In the genomic region with DNA sequence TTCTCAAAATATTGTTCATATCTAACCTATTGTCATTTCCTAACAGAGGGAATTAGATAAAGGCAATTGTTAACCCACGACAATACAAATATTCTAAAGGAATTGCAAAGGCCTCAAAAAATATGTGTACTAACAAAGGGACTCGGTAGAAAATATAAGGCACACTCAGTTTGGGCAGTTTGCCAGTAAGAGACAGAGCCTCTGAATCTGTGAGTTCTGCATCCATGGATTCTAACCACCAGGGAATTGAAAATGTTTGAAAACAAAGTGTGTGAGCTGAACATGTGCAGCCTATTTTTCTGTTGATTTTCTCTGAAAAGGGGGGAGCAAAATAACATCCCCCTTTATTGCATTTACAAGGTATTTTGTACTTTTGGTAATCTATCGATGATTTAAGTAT, we compare ENCODE assay signal across 25 mouse cellular contexts.
DNase-seq lines count a peak whose midpoint lies in the region; ATAC-seq lines count a peak whose summit lies in the region.
"Had no signal": no experiment of that assay in that cellular context is flagged by ENCODE, and none has a peak within 500 bp of the region (broad histone marks: within the 10 kb centered on the region; RNA-seq: fewer than 3 reads in every experiment).

No protein-coding gene starts in this region.

- H3K4me3 ChIP-seq in forebrain, embryonic 14.5 days (ENCODE audit: low read depth, low read length) = no peak overlapping the region
- no peak overlapping the region for H3K4me3 ChIP-seq in forebrain, embryonic 11.5 days (ENCODE audit: low read depth, low read length)
- H3K4me3 ChIP-seq in midbrain, embryonic 14.5 days (replicated peaks; ENCODE audit: low read depth, low read length) = no peak overlapping the region
- no peak overlapping the region for H3K4me3 ChIP-seq in midbrain, embryonic 11.5 days (ENCODE audit: low read depth, low read length)
- H3K4me3 ChIP-seq in limb, embryonic 10.5 days = no peak overlapping the region
- H3K4me3 ChIP-seq: embryonic facial prominence, embryonic 15.5 days; erythroblast, embryonic 14.5 days; forebrain, embryonic 10.5 days; heart, embryonic 10.5 days; hindbrain, embryonic 15.5 days had no signal

- ATAC-seq in forebrain, embryonic 14.5 days = no peak
- no peak for ATAC-seq in forebrain, embryonic 11.5 days (replicated peaks; ENCODE audit: low FRiP score)
- no peak for ATAC-seq in midbrain, embryonic 14.5 days (ENCODE audit: low FRiP score, low TSS enrichment)
- ATAC-seq in midbrain, embryonic 11.5 days (ENCODE audit: low FRiP score) = no peak
- ATAC-seq: activated CD4-positive, CD25-positive, alpha-beta regulatory T cell, adult 4 months; forebrain, embryonic 16.5 days; inflammation-experienced regulatory T-cells, adult 6 months; Patski had no signal

- H3K27me3 ChIP-seq in forebrain, embryonic 14.5 days (replicated peaks; ENCODE audit: control insufficient read depth, insufficient read depth, low read length) = no peaks in the 10 kb centered on the region
- no peaks in the 10 kb centered on the region for H3K27me3 ChIP-seq in forebrain, embryonic 11.5 days (ENCODE audit: control insufficient read depth, insufficient read depth, low read length)
- no peaks in the 10 kb centered on the region for H3K27me3 ChIP-seq in midbrain, embryonic 14.5 days (ENCODE audit: control insufficient read depth, insufficient read depth, low read length)
- no peaks in the 10 kb centered on the region for H3K27me3 ChIP-seq in midbrain, embryonic 11.5 days (ENCODE audit: control insufficient read depth, insufficient read depth, low read length)
- H3K27me3 ChIP-seq in limb, embryonic 10.5 days (ENCODE audit: low read depth, poor library complexity, severe bottlenecking) = no peaks in the 10 kb centered on the region
- H3K27me3 ChIP-seq: CH12.LX; embryonic facial prominence, embryonic 15.5 days; hindbrain, embryonic 15.5 days had no signal

- no peaks in the 10 kb centered on the region for H3K36me3 ChIP-seq in forebrain, embryonic 14.5 days (ENCODE audit: control insufficient read depth, insufficient read depth, low read length)
- H3K36me3 ChIP-seq in forebrain, embryonic 11.5 days (ENCODE audit: control insufficient read depth, insufficient read depth, low read length) = no peaks in the 10 kb centered on the region
- H3K36me3 ChIP-seq in midbrain, embryonic 14.5 days (ENCODE audit: control insufficient read depth, insufficient read depth, low read length) = no peaks in the 10 kb centered on the region
- no peaks in the 10 kb centered on the region for H3K36me3 ChIP-seq in midbrain, embryonic 11.5 days (ENCODE audit: control insufficient read depth, insufficient read depth, low read length)
- H3K36me3 ChIP-seq in limb, embryonic 10.5 days = no peaks in the 10 kb centered on the region
- H3K36me3 ChIP-seq: embryonic facial prominence, embryonic 15.5 days; forebrain, embryonic 10.5 days; heart, embryonic 10.5 days; hindbrain, embryonic 15.5 days had no signal

- H3K9ac ChIP-seq in forebrain, embryonic 14.5 days (ENCODE audit: low read length) = no peak overlapping the region
- H3K9ac ChIP-seq in forebrain, embryonic 11.5 days (ENCODE audit: low read length) = no peak overlapping the region
- H3K9ac ChIP-seq in midbrain, embryonic 14.5 days (replicated peaks; ENCODE audit: low read length) = no peak overlapping the region
- H3K9ac ChIP-seq in midbrain, embryonic 11.5 days (ENCODE audit: low read length) = no peak overlapping the region
- H3K9ac ChIP-seq: embryonic facial prominence, embryonic 15.5 days; hindbrain, embryonic 15.5 days had no signal

- H3K4me1 ChIP-seq in forebrain, embryonic 14.5 days (ENCODE audit: control insufficient read depth, insufficient read depth, low read length) = no peaks in the 10 kb centered on the region
- no peaks in the 10 kb centered on the region for H3K4me1 ChIP-seq in forebrain, embryonic 11.5 days (replicated peaks; ENCODE audit: control insufficient read depth, insufficient read depth, low read length)
- H3K4me1 ChIP-seq in midbrain, embryonic 14.5 days (ENCODE audit: control insufficient read depth, insufficient read depth, low read length) = no peaks in the 10 kb centered on the region
- no peaks in the 10 kb centered on the region for H3K4me1 ChIP-seq in midbrain, embryonic 11.5 days (ENCODE audit: control insufficient read depth, insufficient read depth, low read length)
- peaks cover 11% of the 10 kb centered on the region; the same call in 1 of the 2 replicates for H3K4me1 ChIP-seq in limb, embryonic 10.5 days
- H3K4me1 ChIP-seq: embryonic facial prominence, embryonic 15.5 days; forebrain, embryonic 10.5 days; heart, embryonic 10.5 days; hindbrain, embryonic 15.5 days had no signal

- WGBS in forebrain, embryonic 14.5 days = 72% methylated on average over 3 of the region's 3 CpGs
- 84% methylated on average over 3 of the region's 3 CpGs for WGBS in forebrain, embryonic 11.5 days
- 70% methylated on average over 3 of the region's 3 CpGs for WGBS in midbrain, embryonic 14.5 days
- 84% methylated on average over 3 of the region's 3 CpGs for WGBS in midbrain, embryonic 11.5 days
- WGBS in limb, embryonic 10.5 days = 87% methylated on average over 3 of the region's 3 CpGs

- H3K27ac ChIP-seq in forebrain, embryonic 14.5 days (ENCODE audit: low read depth, low read length) = no peak overlapping the region
- H3K27ac ChIP-seq in forebrain, embryonic 11.5 days (ENCODE audit: low read depth, low read length) = no peak overlapping the region
- H3K27ac ChIP-seq in midbrain, embryonic 14.5 days (replicated peaks; ENCODE audit: low read depth, low read length) = no peak overlapping the region
- no peak overlapping the region for H3K27ac ChIP-seq in midbrain, embryonic 11.5 days (ENCODE audit: low read depth, low read length)
- H3K27ac ChIP-seq in limb, embryonic 10.5 days = 0 out of 2 replicates have a peak overlapping the region, but pooled peaks have one; percentile 25
- H3K27ac ChIP-seq: embryonic facial prominence, embryonic 15.5 days; forebrain, embryonic 10.5 days; heart, embryonic 10.5 days; hindbrain, embryonic 15.5 days had no signal

- H3K9me3 ChIP-seq in forebrain, embryonic 14.5 days (replicated peaks; ENCODE audit: control insufficient read depth, low read length) = no peaks in the 10 kb centered on the region
- H3K9me3 ChIP-seq in forebrain, embryonic 11.5 days (ENCODE audit: control insufficient read depth, low read length) = no peaks in the 10 kb centered on the region
- no peaks in the 10 kb centered on the region for H3K9me3 ChIP-seq in midbrain, embryonic 14.5 days (ENCODE audit: control insufficient read depth, low read length)
- no peaks in the 10 kb centered on the region for H3K9me3 ChIP-seq in midbrain, embryonic 11.5 days (ENCODE audit: control insufficient read depth, low read length)
- no peaks in the 10 kb centered on the region for H3K9me3 ChIP-seq in limb, embryonic 10.5 days (replicated peaks)
- H3K9me3 ChIP-seq: embryonic facial prominence, embryonic 15.5 days; forebrain, embryonic 10.5 days; heart, embryonic 10.5 days; hindbrain, embryonic 15.5 days had no signal

- DNase-seq in forebrain, embryonic 14.5 days (ENCODE audit: low spot score) = peak; percentile 62
- no peak for DNase-seq in forebrain, embryonic 11.5 days (ENCODE audit: low spot score)
- peak; percentile 54 for DNase-seq in midbrain, embryonic 14.5 days
- DNase-seq in midbrain, embryonic 11.5 days (ENCODE audit: low spot score, missing footprints) = no peak
- DNase-seq in limb, embryonic 10.5 days (ENCODE audit: low spot score) = no peak
- DNase-seq in ovary, postnatal 14 days (ENCODE audit: low spot score) = no peak
- no peak for DNase-seq in retina, embryonic 14.5 days (ENCODE audit: low spot score)
- DNase-seq: adrenal gland, postnatal 25 days; cerebellum, adult 11 months; cerebellum, adult 9-10 months; cerebellum, postnatal 36 days; gastrocnemius, postnatal 10 days; heart, adult 18-20 months; heart, postnatal 10 days; heart, postnatal 4 days had no signal

- H3K4me2 ChIP-seq in forebrain, embryonic 14.5 days (ENCODE audit: low read length) = no peak overlapping the region
- no peak overlapping the region for H3K4me2 ChIP-seq in forebrain, embryonic 11.5 days (ENCODE audit: low read depth, low read length, severe bottlenecking)
- no peak overlapping the region for H3K4me2 ChIP-seq in midbrain, embryonic 14.5 days (ENCODE audit: low read length)
- no peak overlapping the region for H3K4me2 ChIP-seq in midbrain, embryonic 11.5 days
- H3K4me2 ChIP-seq: embryonic facial prominence, embryonic 15.5 days; hindbrain, embryonic 15.5 days had no signal

Comparison
In these comparisons a context has a peak if more than half of its experiments do, and no peak if none do; other contexts are left out.
1. DNase-seq: peak in forebrain, embryonic 14.5 days (single experiment) and midbrain, embryonic 14.5 days (single experiment); none in forebrain, embryonic 11.5 days (single experiment), midbrain, embryonic 11.5 days (single experiment), limb, embryonic 10.5 days (single experiment), ovary, postnatal 14 days (single experiment) and retina, embryonic 14.5 days (single experiment).